Mouse (Mus musculus) G1E (cell line): ENCODE measurements around the gene Tmem123. TPM values are rescaled to one million over a fixed set of nuclear protein-coding genes. Genes with fewer than 3 reads are reported as not detected.

Experiments used
- ATAC-seq: 2 replicates; pipeline ENCODE4 v1.8.0; 2016; ENCODE audit warnings: mild to moderate bottlenecking; ENCODE audit not compliant: insufficient number of reproducible peaks, poor library complexity, low FRiP score, severe bottlenecking; ENCODE audit errors: extremely low read depth
- DNase-seq: peaks from one replicate; pipeline ENCODE4 v3.0.0; 2012; ENCODE audit warnings: low spot score
- H3K27me3 ChIP-seq: 2 replicates; pipeline ENCODE4 v1.6.1; 2012; ENCODE audit warnings: mild to moderate bottlenecking, low read length, inconsistent platforms; ENCODE audit not compliant: insufficient read depth
- H3K36me3 ChIP-seq: replicated peaks from 2 replicates; pipeline ENCODE3; 2012; ENCODE audit warnings: mild to moderate bottlenecking, inconsistent platforms
- H3K4me1 ChIP-seq: 2 replicates; pipeline ENCODE4 v1.6.1; 2012; ENCODE audit warnings: low read depth, low read length, inconsistent platforms, mixed read lengths; ENCODE audit not compliant: insufficient read depth
- H3K4me3 ChIP-seq: 2 replicates; pipeline ENCODE4 v1.5.1; 2012; ENCODE audit warnings: low read depth, mild to moderate bottlenecking, inconsistent platforms, low read length, moderate library complexity, mixed read lengths
- H3K9me3 ChIP-seq: replicated peaks from 2 replicates; pipeline ENCODE4 v1.6.1; 2012; ENCODE audit warnings: inconsistent platforms
- CTCF ChIP-seq: IDR thresholded peaks from 2 replicates; pipeline ENCODE4 v1.5.1; 2012; ENCODE audit warnings: low read depth, low read length, inconsistent platforms, mixed read lengths
- GATA1 ChIP-seq: IDR thresholded peaks from 2 replicates; pipeline ENCODE4 v1.6.1; 2012; ENCODE audit warnings: borderline replicate concordance, low read length, inconsistent platforms, mixed read lengths
- GATA2 ChIP-seq: IDR thresholded peaks from 2 replicates; pipeline ENCODE4 v1.6.1; 2012; ENCODE audit warnings: low read depth, low read length, inconsistent platforms, borderline replicate concordance
- POLR2AphosphoS5 ChIP-seq: IDR thresholded peaks from 2 replicates; pipeline ENCODE4 v1.6.1; 2012; ENCODE audit warnings: low read depth, low read length, inconsistent platforms; ENCODE audit not compliant: insufficient replicate concordance
- TAL1 ChIP-seq: conservative IDR thresholded peaks from 2 replicates; pipeline ENCODE4 v1.6.1; 2012; ENCODE audit warnings: low read depth, low read length, inconsistent platforms, mixed read lengths
- polyA plus RNA-seq: library from polyadenylated mRNA; stranded (reverse); fragments of >175 nt; gene quantifications from 2 replicates; pipeline ENCODE4 v1.2.3, GENCODE M21; 2012
- total RNA-seq, 2 experiments: library from RNA; stranded (forward) in 1 of 2; stranded (reverse) in 1 of 2; fragments of 200-1000 nt in 1 of 2; fragments of >200 nt in 1 of 2; fragmentation: Nextera tagmentation in 1 of 2; gene quantifications; 2 replicates each; pipeline ENCODE4 v1.2.3; 2014 to 2017

Tmem123 gene
- total and polyA plus RNA-seq, 3 experiments, result 35.3 to 137 (median 118) TPM

GRCm38 (mm10) chr9:7785396-7785795 is 21.6 kb downstream of the Tmem123 start:
- Histone ChIP-seq H3K27me3 (no peaks in the 10 kb centered on the region), H3K4me3 (no peak overlapping the region; the same call in 1 of the 2 replicates), H3K9me3 (no peaks in the 10 kb centered on the region), H3K4me1 (peaks cover 63% of the 10 kb centered on the region), H3K36me3 (peaks cover 81% of the 10 kb centered on the region)
- no peak for DNase-seq
- no peak for TF ChIP-seq GATA1
- TF ChIP-seq GATA2, result no peak
- no peak for TF ChIP-seq POLR2AphosphoS5
- TF ChIP-seq CTCF, result no peak
- TF ChIP-seq TAL1, result no peak
- no peak for ATAC-seq

DNA sequence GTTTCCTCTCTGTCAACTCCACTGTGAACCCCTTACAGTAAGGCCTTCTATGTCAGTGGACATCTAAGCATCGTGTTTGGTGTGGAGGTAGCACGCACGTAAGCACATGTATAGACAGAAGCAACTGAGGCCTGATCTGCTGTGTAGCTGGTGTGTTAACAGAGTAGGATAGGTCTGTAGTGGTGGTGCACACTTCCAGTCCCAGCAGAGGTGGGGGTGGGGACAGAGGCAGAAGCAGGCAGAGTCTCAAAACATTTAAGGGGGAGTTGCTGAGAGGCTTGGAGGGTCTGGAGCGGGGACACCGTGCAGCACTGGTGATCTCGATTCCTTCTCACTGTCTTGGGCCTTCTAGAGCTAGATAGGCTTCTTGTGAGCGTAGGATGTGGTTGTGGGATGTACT is 22.2 kb downstream of the Tmem123 start:
- Histone ChIP-seq H3K27me3 (no peaks in the 10 kb centered on the region), H3K4me3 (no peak overlapping the region; the same call in 1 of the 2 replicates), H3K9me3 (no peaks in the 10 kb centered on the region), H3K4me1 (peaks cover 65% of the 10 kb centered on the region), H3K36me3 (peaks cover 78% of the 10 kb centered on the region)
- DNase-seq (no peak), ATAC-seq (no peak)
- TF ChIP-seq CTCF, result no peak
- TF ChIP-seq GATA2, result no peak
- no peak for TF ChIP-seq POLR2AphosphoS5
- TF ChIP-seq GATA1, result no peak

- TF ChIP-seq CTCF (no peak), TAL1 (no peak), GATA1 (no peak), POLR2AphosphoS5 (no peak), GATA2 (no peak)
- Histone ChIP-seq H3K36me3 (peaks cover 77% of the 10 kb centered on the region), H3K9me3 (no peaks in the 10 kb centered on the region), H3K4me1 (peaks cover 73% of the 10 kb centered on the region), H3K27me3 (no peaks in the 10 kb centered on the region), H3K4me3 (no peak overlapping the region)
- ATAC-seq (no peak), DNase-seq (no peak)
These were observed 24.6 kb downstream of the Tmem123 start for GRCm38 (mm10) chr9:7788411-7788810.

GRCm38 (mm10) chr9:7789764-7790575 is 26.1 kb downstream of the Tmem123 start:
- TF ChIP-seq CTCF (no peak), TAL1 (no peak), GATA2 (no peak), GATA1 (no peak), POLR2AphosphoS5 (no peak)
- Histone ChIP-seq H3K27me3 (no peaks in the 10 kb centered on the region), H3K4me1 (peaks cover 68% of the 10 kb centered on the region), H3K4me3 (peak overlapping the region; percentile 7; the same call in 1 of the 2 replicates), H3K36me3 (peaks cover 73% of the 10 kb centered on the region), H3K9me3 (no peaks in the 10 kb centered on the region)
- no peak for DNase-seq
- ATAC-seq, result no peak

DNA sequence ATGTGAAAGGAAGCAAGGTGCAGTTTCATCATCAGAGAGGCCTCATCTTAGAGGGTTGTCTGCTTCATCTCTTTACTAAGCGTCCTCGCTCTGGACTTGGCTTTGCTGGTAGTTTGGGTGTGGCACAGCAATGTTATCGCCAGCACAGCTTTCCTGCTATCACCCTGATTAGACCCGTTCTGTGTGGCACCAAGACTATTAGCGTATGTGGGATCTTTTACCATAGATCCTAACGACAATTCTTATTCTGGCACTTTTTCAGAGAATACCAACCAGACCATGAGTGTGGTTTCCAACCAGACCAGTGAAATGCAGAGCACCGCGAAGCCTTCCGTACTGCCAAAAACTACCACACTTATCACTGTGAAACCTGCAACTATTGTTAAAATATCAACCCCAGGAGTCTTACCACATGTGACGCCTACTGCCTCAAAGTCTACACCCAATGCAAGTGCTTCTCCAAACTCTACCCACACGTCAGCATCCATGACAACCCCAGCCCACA is 26.8 kb downstream of the Tmem123 start:
- TF ChIP-seq GATA1 (no peak), TAL1 (peak; percentile 60)
- Histone ChIP-seq H3K4me3 (peak overlapping the region; percentile 7; the same call in 1 of the 2 replicates), H3K4me1 (peaks cover 63% of the 10 kb centered on the region), H3K36me3 (peaks cover 73% of the 10 kb centered on the region), H3K9me3 (no peaks in the 10 kb centered on the region), H3K27me3 (no peaks in the 10 kb centered on the region)
- peak; percentile 43 for DNase-seq
- peak; percentile 95 for ATAC-seq

GRCm38 (mm10) chr9:7793561-7793960 is 29.7 kb downstream of the Tmem123 start:
- Histone ChIP-seq H3K27me3 (no peaks in the 10 kb centered on the region), H3K4me3 (no peak overlapping the region), H3K9me3 (no peaks in the 10 kb centered on the region), H3K4me1 (peaks cover 59% of the 10 kb centered on the region), H3K36me3 (peaks cover 71% of the 10 kb centered on the region)
- no peak for ATAC-seq
- DNase-seq, result no peak
- TF ChIP-seq TAL1, result no peak
- no peak for TF ChIP-seq GATA1
- TF ChIP-seq CTCF, result no peak
- TF ChIP-seq GATA2, result no peak
- TF ChIP-seq POLR2AphosphoS5, result no peak

DNA sequence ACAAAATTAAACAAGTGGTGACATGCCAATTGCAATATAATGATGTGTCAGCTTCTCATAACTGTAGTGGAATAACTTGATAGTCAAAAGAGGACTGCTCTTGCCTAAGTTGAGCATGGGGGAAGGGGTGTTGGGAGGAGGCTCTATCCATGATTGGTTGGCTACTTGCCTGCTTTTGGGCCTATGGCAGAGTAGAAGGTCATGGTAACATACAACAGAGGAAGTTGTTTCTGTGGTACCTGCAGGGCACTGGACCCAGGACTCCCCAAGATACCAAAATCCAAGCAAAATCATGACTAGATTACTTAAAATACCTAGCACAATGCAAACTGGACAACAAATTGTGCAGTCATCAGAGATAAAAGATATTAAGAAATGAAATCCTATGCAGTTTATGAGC is 31.7 kb downstream of the Tmem123 start:
- peaks cover 41% of the 10 kb centered on the region for H3K4me1 ChIP-seq
- no peak for ATAC-seq
- H3K4me3 ChIP-seq, result no peak overlapping the region
- DNase-seq, result no peak
- H3K27me3 ChIP-seq, result no peaks in the 10 kb centered on the region
- H3K9me3 ChIP-seq, result no peaks in the 10 kb centered on the region
- peaks cover 60% of the 10 kb centered on the region for H3K36me3 ChIP-seq
- TF ChIP-seq POLR2AphosphoS5, result no peak; the same call in 1 of the 2 replicates
